Mouse (Mus musculus): ENCODE results near the gene Ppm1d. TPM values are rescaled to one million over a fixed set of nuclear protein-coding genes. Genes with fewer than 3 reads are reported as not detected.

Gene Ppm1d
- polyA plus RNA-seq, 1 experiment = 26.6 TPM

DNA sequence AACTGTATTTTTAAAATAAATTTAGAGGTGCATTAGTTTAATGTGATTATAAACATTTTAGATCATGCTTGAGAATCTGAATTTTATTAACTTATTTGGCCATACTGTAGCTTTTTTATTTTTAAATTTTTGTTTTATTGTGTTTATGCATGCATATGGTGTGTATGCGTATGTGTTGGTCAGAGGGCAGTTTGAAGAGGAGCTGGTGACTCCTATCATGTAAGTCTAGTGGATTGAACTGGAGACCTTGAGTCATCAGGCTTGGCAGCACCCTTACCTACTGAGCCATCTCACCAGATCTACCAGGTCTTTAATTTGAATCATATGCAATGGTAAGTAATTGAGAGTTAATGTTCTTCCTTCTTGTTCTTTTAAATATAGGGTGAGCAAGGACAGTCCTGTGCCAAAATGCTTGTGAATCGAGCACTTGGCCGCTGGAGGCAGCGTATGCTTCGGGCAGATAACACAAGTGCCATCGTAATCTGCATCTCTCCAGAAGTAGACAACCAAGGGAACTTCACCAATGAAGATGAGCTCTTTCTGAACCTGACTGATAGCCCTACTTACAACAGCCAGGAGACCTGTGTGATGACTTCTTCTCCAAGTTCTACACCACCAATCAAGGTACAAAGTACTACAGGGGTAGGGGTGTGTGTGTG is 28.3 kb downstream of the Ppm1d start:
- H3K9me3 ChIP-seq (replicated peaks; ENCODE audit: control insufficient read depth, insufficient read depth, low read length, poor library complexity, severe bottlenecking) = no peaks in the 10 kb centered on the region
- H3K36me3 ChIP-seq (ENCODE audit: control insufficient read depth, insufficient read depth, low read length, poor library complexity, severe bottlenecking) = peaks cover 25% of the 10 kb centered on the region
- H3K27me3 ChIP-seq (ENCODE audit: control insufficient read depth, insufficient read depth, low read length, poor library complexity, severe bottlenecking) = no peaks in the 10 kb centered on the region
- H3K9ac ChIP-seq (ENCODE audit: low read depth, poor library complexity, severe bottlenecking) = no peak overlapping the region
- no peak for TF ChIP-seq EP300 (IDR thresholded peaks at IDR 0.05; ENCODE audit: insufficient read depth, low read depth, low read length)
- no peak for TF ChIP-seq CTCF (IDR thresholded peaks at IDR 0.05; ENCODE audit: low read depth, low read length)
- TF ChIP-seq POLR2A (IDR thresholded peaks at IDR 0.05; ENCODE audit: insufficient read depth, low read length) = no peak
- no peaks in the 10 kb centered on the region for H3K4me1 ChIP-seq (ENCODE audit: control insufficient read depth, insufficient read depth, low read length)
- H3K27ac ChIP-seq (ENCODE audit: insufficient read depth, low read length) = no peak overlapping the region
- H3K4me3 ChIP-seq (ENCODE audit: low read depth, low read length) = no peak overlapping the region

DNA sequence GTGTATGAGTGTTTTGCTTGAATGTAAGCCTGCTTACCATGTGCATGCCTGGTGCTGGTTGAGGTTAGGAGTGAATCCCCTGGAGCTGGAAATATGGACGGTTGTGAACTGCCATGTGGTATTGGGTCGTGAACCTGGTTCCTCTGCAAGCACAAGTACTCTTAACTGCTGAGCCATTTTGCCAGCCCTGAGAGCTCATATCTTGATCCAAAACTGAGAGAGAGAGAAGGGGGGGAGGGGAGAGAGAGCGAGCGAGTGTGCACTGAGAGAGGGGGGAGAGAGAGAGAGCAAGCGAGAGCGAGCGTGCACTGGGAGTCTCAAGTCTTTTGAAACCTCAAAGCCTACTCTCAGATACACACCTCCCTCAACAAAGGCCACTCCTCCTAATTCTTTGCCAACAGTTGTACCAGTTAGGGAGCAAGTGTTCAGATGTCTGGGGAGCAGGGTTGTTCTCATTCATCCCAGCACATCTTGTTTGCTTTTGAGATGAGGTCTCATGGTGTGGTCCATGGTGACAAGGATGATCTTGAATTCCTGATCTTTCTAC is 29.1 kb downstream of the Ppm1d start:
- Histone ChIP-seq H3K9ac (ENCODE audit: low read depth, poor library complexity, severe bottlenecking) (no peak overlapping the region), H3K9me3 (replicated peaks; ENCODE audit: control insufficient read depth, insufficient read depth, low read length, poor library complexity, severe bottlenecking) (no peaks in the 10 kb centered on the region), H3K4me1 (ENCODE audit: control insufficient read depth, insufficient read depth, low read length) (no peaks in the 10 kb centered on the region), H3K36me3 (ENCODE audit: control insufficient read depth, insufficient read depth, low read length, poor library complexity, severe bottlenecking) (peaks cover 25% of the 10 kb centered on the region), H3K4me3 (ENCODE audit: low read depth, low read length) (no peak overlapping the region), H3K27me3 (ENCODE audit: control insufficient read depth, insufficient read depth, low read length, poor library complexity, severe bottlenecking) (no peaks in the 10 kb centered on the region), H3K27ac (ENCODE audit: insufficient read depth, low read length) (no peak overlapping the region)
- TF ChIP-seq POLR2A (IDR thresholded peaks at IDR 0.05; ENCODE audit: insufficient read depth, low read length) = no peak
- no peak for TF ChIP-seq EP300 (IDR thresholded peaks at IDR 0.05; ENCODE audit: insufficient read depth, low read depth, low read length)
- TF ChIP-seq CTCF (IDR thresholded peaks at IDR 0.05; ENCODE audit: low read depth, low read length) = no peak

DNA sequence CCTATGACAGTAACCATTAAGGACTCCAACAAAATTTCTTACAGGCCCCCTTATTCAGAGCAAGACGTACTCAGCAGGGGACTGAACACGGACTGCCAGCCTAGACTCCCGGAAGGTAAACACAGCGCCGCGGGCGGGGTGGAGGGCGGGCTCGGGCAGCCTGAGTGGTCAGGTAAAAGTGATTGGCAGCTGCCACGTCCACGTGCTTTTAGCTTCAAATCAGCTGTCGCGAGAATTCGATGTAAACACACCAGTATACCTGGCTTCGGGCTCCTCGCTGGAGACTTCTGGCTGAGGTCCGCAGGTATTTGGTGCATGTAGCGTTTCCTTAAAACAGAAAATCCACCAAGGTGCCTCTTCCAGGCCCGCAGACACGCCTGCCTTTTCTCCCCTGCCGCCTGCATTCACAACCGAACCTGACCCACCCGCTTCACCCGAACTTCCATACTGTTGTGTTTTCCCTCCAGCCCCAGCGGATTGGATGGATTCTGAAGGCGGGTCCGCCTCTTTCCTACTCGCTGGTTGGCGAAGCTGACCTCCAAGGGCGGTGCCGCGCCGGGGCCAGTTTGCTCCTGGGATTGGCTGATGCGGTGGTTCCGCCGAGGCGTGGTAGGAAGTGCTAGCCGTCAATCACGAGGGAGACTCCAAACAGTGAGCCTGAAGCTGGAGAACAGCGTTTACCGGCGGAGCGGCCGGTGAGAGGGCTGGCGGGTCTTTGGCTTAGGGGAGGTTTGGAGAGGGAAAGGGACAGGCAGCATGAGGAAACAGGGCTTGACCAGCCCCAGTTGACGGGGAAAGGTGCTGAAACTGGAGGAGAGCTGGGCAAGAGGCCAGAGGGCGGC is 41.7 kb downstream of the Ppm1d start, which contains the start of gene Bcas3:
Gene Bcas3 (plus strand): TSS at position 629 of the 842 bp plus-strand sequence.
- H3K36me3 ChIP-seq (ENCODE audit: control insufficient read depth, insufficient read depth, low read length, poor library complexity, severe bottlenecking) = 0 out of 2 replicates have a peak, but pooled peaks cover 2% of the 10 kb centered on the region
- peak within 1 kb of the TSS; percentile 64 for H3K9ac ChIP-seq (ENCODE audit: low read depth, poor library complexity, severe bottlenecking)
- no peaks in the 10 kb centered on the region for H3K9me3 ChIP-seq (replicated peaks; ENCODE audit: control insufficient read depth, insufficient read depth, low read length, poor library complexity, severe bottlenecking)
- H3K4me3 ChIP-seq (ENCODE audit: low read depth, low read length) = peak within 1 kb of the TSS; percentile 90
- H3K27ac ChIP-seq (ENCODE audit: insufficient read depth, low read length) = 0 out of 2 replicates have a peak within 1 kb of the TSS, but pooled peaks have one; percentile 43
- no peaks in the 10 kb centered on the region for H3K4me1 ChIP-seq (ENCODE audit: control insufficient read depth, insufficient read depth, low read length)
- no peaks in the 10 kb centered on the region for H3K27me3 ChIP-seq (ENCODE audit: control insufficient read depth, insufficient read depth, low read length, poor library complexity, severe bottlenecking)
- no peak for TF ChIP-seq CTCF (IDR thresholded peaks at IDR 0.05; ENCODE audit: low read depth, low read length)
- no peak for TF ChIP-seq EP300 (IDR thresholded peaks at IDR 0.05; ENCODE audit: insufficient read depth, low read depth, low read length)
- peak; percentile 95 for TF ChIP-seq POLR2A (IDR thresholded peaks at IDR 0.05; ENCODE audit: insufficient read depth, low read length)

DNA sequence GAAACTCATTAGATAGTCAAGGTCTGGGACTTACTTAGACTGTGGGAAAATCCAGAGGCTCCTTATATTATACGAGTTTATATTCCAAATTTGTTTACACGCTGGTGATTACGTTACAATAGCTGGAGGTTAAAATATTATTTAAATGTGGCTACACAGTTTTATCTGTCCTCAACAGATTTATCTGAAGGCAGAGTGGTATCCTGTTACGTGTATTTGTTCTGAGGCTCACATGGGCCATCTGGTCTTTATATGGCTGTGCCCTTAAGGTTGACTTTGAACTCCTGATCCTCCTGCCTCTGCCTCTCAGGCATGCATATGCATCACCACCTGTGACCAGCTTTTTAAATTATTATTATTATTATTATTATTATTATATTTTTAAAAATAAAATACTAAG is 42.8 kb downstream of the Ppm1d start:
- Histone ChIP-seq H3K4me3 (ENCODE audit: low read depth, low read length) (no peak overlapping the region), H3K4me1 (ENCODE audit: control insufficient read depth, insufficient read depth, low read length) (no peaks in the 10 kb centered on the region), H3K9ac (ENCODE audit: low read depth, poor library complexity, severe bottlenecking) (peak overlapping the region; percentile 64), H3K27me3 (ENCODE audit: control insufficient read depth, insufficient read depth, low read length, poor library complexity, severe bottlenecking) (no peaks in the 10 kb centered on the region), H3K9me3 (replicated peaks; ENCODE audit: control insufficient read depth, insufficient read depth, low read length, poor library complexity, severe bottlenecking) (no peaks in the 10 kb centered on the region), H3K36me3 (ENCODE audit: control insufficient read depth, insufficient read depth, low read length, poor library complexity, severe bottlenecking) (0 out of 2 replicates have a peak, but pooled peaks cover 4% of the 10 kb centered on the region), H3K27ac (ENCODE audit: insufficient read depth, low read length) (no peak overlapping the region)
- TF ChIP-seq EP300 (IDR thresholded peaks at IDR 0.05; ENCODE audit: insufficient read depth, low read depth, low read length) (no peak), POLR2A (IDR thresholded peaks at IDR 0.05; ENCODE audit: insufficient read depth, low read length) (no peak), CTCF (IDR thresholded peaks at IDR 0.05; ENCODE audit: low read depth, low read length) (no peak)

GRCm38 (mm10) chr11:85359641-85360040 is 48.6 kb downstream of the Ppm1d start:
- Histone ChIP-seq H3K9ac (ENCODE audit: low read depth, poor library complexity, severe bottlenecking) (no peak overlapping the region), H3K27me3 (ENCODE audit: control insufficient read depth, insufficient read depth, low read length, poor library complexity, severe bottlenecking) (no peaks in the 10 kb centered on the region), H3K36me3 (ENCODE audit: control insufficient read depth, insufficient read depth, low read length, poor library complexity, severe bottlenecking) (0 out of 2 replicates have a peak, but pooled peaks cover 4% of the 10 kb centered on the region), H3K9me3 (replicated peaks; ENCODE audit: control insufficient read depth, insufficient read depth, low read length, poor library complexity, severe bottlenecking) (no peaks in the 10 kb centered on the region), H3K4me3 (ENCODE audit: low read depth, low read length) (no peak overlapping the region), H3K4me1 (ENCODE audit: control insufficient read depth, insufficient read depth, low read length) (peaks cover 4% of the 10 kb centered on the region), H3K27ac (ENCODE audit: insufficient read depth, low read length) (no peak overlapping the region)
- no peak for TF ChIP-seq POLR2A (IDR thresholded peaks at IDR 0.05; ENCODE audit: insufficient read depth, low read length)
- TF ChIP-seq EP300 (IDR thresholded peaks at IDR 0.05; ENCODE audit: insufficient read depth, low read depth, low read length) = no peak
- no peak for TF ChIP-seq CTCF (IDR thresholded peaks at IDR 0.05; ENCODE audit: low read depth, low read length)

Measured in ES-Bruce4 (cell line).